Mouse (Mus musculus): ENCODE data around the gene Gm21988.

Gm21988 gene

GRCm38 (mm10) chr11:70216103-70216502 is 23.5 kb downstream of the Gm21988 start:
- DNase-seq (ENCODE audit: low spot score) = no peak

GRCm38 (mm10) chr11:70215301-70215700 is 24.3 kb downstream of the Gm21988 start:
- no peak for DNase-seq (ENCODE audit: low spot score)

GRCm38 (mm10) chr11:70214856-70215209 is 24.8 kb downstream of the Gm21988 start:
- DNase-seq (ENCODE audit: low spot score) = no peak

GRCm38 (mm10) chr11:70214191-70214855 is 25.3 kb downstream of the Gm21988 start:
- DNase-seq (ENCODE audit: low spot score) = no peak

GRCm38 (mm10) chr11:70213736-70214135 is 25.9 kb downstream of the Gm21988 start:
- no peak for DNase-seq (ENCODE audit: low spot score)

- no peak for DNase-seq (ENCODE audit: low spot score)
These were observed 26.7 kb downstream of the Gm21988 start for GRCm38 (mm10) chr11:70212896-70213295.

GRCm38 (mm10) chr11:70212423-70212822 is 27.2 kb downstream of the Gm21988 start, which contains the start of gene Slc16a11:
Gene Slc16a11 (plus strand): TSS chr11:70212752.
- no peak for DNase-seq (ENCODE audit: low spot score)

- no peak for DNase-seq (ENCODE audit: low spot score)
These were observed 27.7 kb downstream of the Gm21988 start for GRCm38 (mm10) chr11:70211972-70212371.

- no peak for DNase-seq (ENCODE audit: low spot score)
These were observed 28.9 kb downstream of the Gm21988 start for GRCm38 (mm10) chr11:70210681-70211080.

- no peak for DNase-seq (ENCODE audit: low spot score)
These were observed 30.7 kb downstream of the Gm21988 start for GRCm38 (mm10) chr11:70208778-70209388.

- DNase-seq (ENCODE audit: low spot score) = no peak
These were observed 32.3 kb downstream of the Gm21988 start for GRCm38 (mm10) chr11:70207283-70207682.

GRCm38 (mm10) chr11:70206801-70207200 is 32.8 kb downstream of the Gm21988 start:
- no peak for DNase-seq (ENCODE audit: low spot score)

GRCm38 (mm10) chr11:70201691-70202090 is 37.9 kb downstream of the Gm21988 start:
- no peak for DNase-seq (ENCODE audit: low spot score)

GRCm38 (mm10) chr11:70200036-70200608 is 39.5 kb downstream of the Gm21988 start:
- DNase-seq (ENCODE audit: low spot score) = no peak

- DNase-seq (ENCODE audit: low spot score) = no peak
These were observed 40.5 kb downstream of the Gm21988 start for GRCm38 (mm10) chr11:70199107-70199506.

GRCm38 (mm10) chr11:70198332-70198731 is 41.3 kb downstream of the Gm21988 start:
- DNase-seq (ENCODE audit: low spot score) = no peak

- DNase-seq (ENCODE audit: low spot score) = no peak
These were observed 46.0 kb downstream of the Gm21988 start for GRCm38 (mm10) chr11:70193354-70194285.

GRCm38 (mm10) chr11:70192157-70192556 is 47.5 kb downstream of the Gm21988 start:
- no peak for DNase-seq (ENCODE audit: low spot score)

- DNase-seq (ENCODE audit: low spot score) = no peak
These were observed 48.4 kb downstream of the Gm21988 start for GRCm38 (mm10) chr11:70191188-70191587.

- DNase-seq (ENCODE audit: low spot score) = no peak
These were observed 50.1 kb downstream of the Gm21988 start for GRCm38 (mm10) chr11:70189319-70190134.

Data from left cerebral cortex, adult 11 months (tissue).